Mouse (Mus musculus): ENCODE measurements around the gene Pold2. TPM values are rescaled to one million over a fixed set of nuclear protein-coding genes. Genes with fewer than 3 reads are reported as not detected.

Gene Pold2
- polyA plus RNA-seq, 1 experiment from 2014 or later, result 27.0 TPM

DNA sequence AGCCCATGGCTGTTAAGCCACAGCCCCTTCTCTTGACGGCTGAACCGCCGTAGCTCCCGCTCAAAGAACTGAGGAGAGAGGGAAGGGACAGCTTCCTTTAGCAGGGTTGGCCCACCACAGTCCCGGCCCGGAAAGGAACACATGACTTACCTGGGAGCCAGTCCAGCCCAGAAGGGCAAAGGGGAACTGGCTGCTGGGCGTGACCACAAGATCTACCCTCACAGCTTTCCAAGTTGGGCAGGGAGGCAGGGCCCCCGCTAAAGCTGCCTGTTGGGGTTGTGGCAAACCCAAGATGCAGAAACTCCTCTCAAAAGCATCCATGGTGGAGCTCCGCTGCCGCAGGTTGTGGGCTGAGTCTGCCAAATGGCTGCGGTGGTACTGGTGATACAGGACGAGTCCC lies 48.8 kb downstream of the Pold2 start:
- Histone ChIP-seq H3K9ac (replicated peaks) (no peak overlapping the region), H3K4me3 (ENCODE audit: low read depth, low read length) (no peak overlapping the region), H3K36me3 (replicated peaks; ENCODE audit: insufficient read depth, low read length) (peaks cover 32% of the 10 kb centered on the region), H3K27me3 (ENCODE audit: insufficient read depth, low read length) (no peaks in the 10 kb centered on the region), H3K4me1 (ENCODE audit: insufficient read depth) (peaks cover 3% of the 10 kb centered on the region; the same call in 1 of the 2 replicates), H3K9me3 (ENCODE audit: low read length) (no peaks in the 10 kb centered on the region), H3K4me2 (ENCODE audit: low read depth, low read length) (no peak overlapping the region), H3K27ac (ENCODE audit: low read depth) (no peak overlapping the region)
- DNase-seq (no peak), ATAC-seq (no peak)
- TF ChIP-seq EP300 (IDR thresholded peaks at IDR 0.05; ENCODE audit: low read depth) (no peak), CTCF (IDR thresholded peaks at IDR 0.05; ENCODE audit: low read depth) (no peak)
- 73% methylated on average over 11 of the region's 12 CpGs for WGBS (ENCODE audit: insufficient replicate concordance)

DNA sequence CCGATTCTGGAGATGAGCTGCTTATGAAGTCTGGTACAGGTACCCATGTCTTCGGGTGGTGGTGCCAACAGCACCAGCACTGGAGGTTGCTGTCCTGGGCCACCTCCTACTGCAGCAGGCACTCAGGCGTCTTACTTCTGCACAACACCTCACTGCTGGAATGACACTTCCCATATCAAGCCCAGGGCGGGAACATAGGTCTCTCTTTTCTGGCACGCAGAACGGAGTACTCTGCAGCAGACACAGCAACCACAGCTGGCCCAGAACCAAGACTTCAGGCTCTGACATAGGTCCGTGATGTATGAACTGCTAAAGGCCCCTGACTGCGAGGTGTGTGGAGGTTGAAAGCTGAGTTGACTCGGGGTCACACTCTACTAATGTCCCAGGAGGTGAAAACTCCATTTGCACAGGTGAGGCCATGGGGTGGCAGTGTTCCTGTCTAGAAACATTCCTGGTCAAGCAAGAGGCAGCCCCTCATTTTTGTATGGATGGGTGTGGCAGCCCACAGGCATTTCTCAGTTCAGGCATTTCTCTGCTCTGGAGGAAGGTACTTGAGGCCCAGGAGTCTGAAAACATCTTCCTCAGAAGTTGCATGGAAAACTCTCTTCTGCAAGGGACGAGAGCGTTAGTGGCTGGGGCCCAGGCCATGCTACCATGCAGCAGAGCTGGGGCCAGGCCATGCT lies 49.4 kb downstream of the Pold2 start:
- H3K9ac ChIP-seq (replicated peaks), result no peak overlapping the region
- H3K9me3 ChIP-seq (ENCODE audit: low read length), result no peaks in the 10 kb centered on the region
- H3K27me3 ChIP-seq (ENCODE audit: insufficient read depth, low read length), result no peaks in the 10 kb centered on the region
- peaks cover 3% of the 10 kb centered on the region; the same call in 1 of the 2 replicates for H3K4me1 ChIP-seq (ENCODE audit: insufficient read depth)
- no peak for DNase-seq
- no peak overlapping the region for H3K27ac ChIP-seq (ENCODE audit: low read depth)
- H3K4me3 ChIP-seq (ENCODE audit: low read depth, low read length), result no peak overlapping the region
- WGBS (ENCODE audit: insufficient replicate concordance), result 85% methylated on average over 11 of the region's 11 CpGs
- peaks cover 31% of the 10 kb centered on the region for H3K36me3 ChIP-seq (replicated peaks; ENCODE audit: insufficient read depth, low read length)
- no peak for TF ChIP-seq CTCF (IDR thresholded peaks at IDR 0.05; ENCODE audit: low read depth)
- no peak overlapping the region for H3K4me2 ChIP-seq (ENCODE audit: low read depth, low read length)
- ATAC-seq, result no peak

DNA sequence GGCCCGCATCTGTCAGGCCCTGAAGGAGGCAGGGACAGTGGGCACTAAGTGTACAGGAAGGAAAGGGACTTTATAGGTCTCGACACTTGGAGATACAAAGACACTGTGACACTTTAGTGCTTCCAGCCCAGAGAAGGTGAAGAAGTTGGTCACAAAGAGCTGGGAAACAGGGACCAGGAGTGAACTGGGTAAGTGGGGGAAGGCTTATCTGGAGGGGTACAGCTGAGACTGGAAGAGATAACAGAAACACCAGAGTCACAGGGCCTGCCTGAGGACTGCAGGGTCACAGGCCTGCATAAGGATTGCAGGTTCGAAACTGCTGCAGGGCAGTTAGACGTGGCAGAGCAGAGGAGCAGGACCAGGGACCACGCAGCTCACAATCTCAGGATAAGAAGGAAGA lies 50.2 kb downstream of the Pold2 start:
- Histone ChIP-seq H3K4me2 (ENCODE audit: low read depth, low read length) (no peak overlapping the region), H3K36me3 (replicated peaks; ENCODE audit: insufficient read depth, low read length) (peaks cover 29% of the 10 kb centered on the region), H3K4me1 (ENCODE audit: insufficient read depth) (peaks cover 3% of the 10 kb centered on the region; the same call in 1 of the 2 replicates), H3K9ac (replicated peaks) (no peak overlapping the region), H3K27ac (ENCODE audit: low read depth) (no peak overlapping the region), H3K9me3 (ENCODE audit: low read length) (no peaks in the 10 kb centered on the region), H3K4me3 (ENCODE audit: low read depth, low read length) (no peak overlapping the region), H3K27me3 (ENCODE audit: insufficient read depth, low read length) (no peaks in the 10 kb centered on the region)
- TF ChIP-seq EP300 (IDR thresholded peaks at IDR 0.05; ENCODE audit: low read depth) (no peak), CTCF (IDR thresholded peaks at IDR 0.05; ENCODE audit: low read depth) (no peak)
- 72% methylated on average over 5 of the region's 5 CpGs for WGBS (ENCODE audit: insufficient replicate concordance)
- DNase-seq (no peak), ATAC-seq (no peak)

DNA sequence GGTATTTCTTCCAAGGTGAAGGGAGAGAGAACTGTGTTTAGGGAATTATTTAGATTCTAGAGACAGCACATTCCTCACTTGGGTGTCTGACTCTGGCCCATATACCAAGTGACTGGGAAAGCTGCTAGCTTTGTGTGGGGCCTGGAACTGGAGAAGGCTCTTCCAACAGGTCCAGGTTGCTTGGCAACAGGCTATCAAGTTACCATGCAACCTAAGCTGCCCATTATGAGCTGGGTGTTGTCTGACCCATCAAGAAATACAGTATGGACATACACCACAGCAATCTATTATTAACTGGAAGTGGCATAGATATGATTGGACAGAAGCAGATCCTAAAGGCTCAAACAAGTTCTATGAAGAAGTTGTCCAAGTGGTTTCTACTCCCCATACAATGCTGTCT lies 52.7 kb downstream of the Pold2 start:
- Histone ChIP-seq H3K27ac (ENCODE audit: low read depth) (no peak overlapping the region), H3K4me2 (ENCODE audit: low read depth, low read length) (no peak overlapping the region), H3K4me3 (ENCODE audit: low read depth, low read length) (no peak overlapping the region), H3K4me1 (ENCODE audit: insufficient read depth) (no peaks in the 10 kb centered on the region; the same call in 1 of the 2 replicates), H3K27me3 (ENCODE audit: insufficient read depth, low read length) (no peaks in the 10 kb centered on the region), H3K9ac (replicated peaks) (no peak overlapping the region), H3K9me3 (ENCODE audit: low read length) (no peaks in the 10 kb centered on the region), H3K36me3 (replicated peaks; ENCODE audit: insufficient read depth, low read length) (peaks cover 16% of the 10 kb centered on the region; the same call in 1 of the 2 replicates)
- ATAC-seq (no peak), DNase-seq (no peak)
- no peak for TF ChIP-seq CTCF (IDR thresholded peaks at IDR 0.05; ENCODE audit: low read depth)
- no peak for TF ChIP-seq EP300 (IDR thresholded peaks at IDR 0.05; ENCODE audit: low read depth)

Other genes starting within 250 kb of the Pold2 start
- 119 and 122 TPM in 2 replicates for gene Mrps24, start 162.6 kb downstream of the Pold2 start, polyA plus RNA-seq (2015; fragmentation: Nextera tagmentation; extraction: Ambion mirVana)
- 7.1 and 8.2 TPM in 2 replicates for gene Urgcp, start 115.9 kb downstream of the Pold2 start, polyA plus RNA-seq (2015; fragmentation: Nextera tagmentation; extraction: Ambion mirVana)
- 31.7 and 36.6 TPM in 2 replicates for gene Dbnl, start 89.8 kb downstream of the Pold2 start, polyA plus RNA-seq (2015; fragmentation: Nextera tagmentation; extraction: Ambion mirVana)
- gene Pgam2, start 74.6 kb downstream of the Pold2 start, polyA plus RNA-seq (2015; fragmentation: Nextera tagmentation; extraction: Ambion mirVana), result 1.1 and 16.6 TPM in 2 replicates
- 2.1 and 2.3 TPM in 2 replicates for gene Polm, start 40.3 kb downstream of the Pold2 start, polyA plus RNA-seq (2015; fragmentation: Nextera tagmentation; extraction: Ambion mirVana)
- 2.9 and 3.1 TPM in 2 replicates for gene Aebp1, start 16.3 kb downstream of the Pold2 start, polyA plus RNA-seq (2015; fragmentation: Nextera tagmentation; extraction: Ambion mirVana)
- gene Myl7, start 20.5 kb upstream of the Pold2 start, polyA plus RNA-seq (2015; fragmentation: Nextera tagmentation; extraction: Ambion mirVana), result 2.4 and 2.6 TPM in 2 replicates
- gene Gck, start 71.8 kb upstream of the Pold2 start, polyA plus RNA-seq (2015; fragmentation: Nextera tagmentation; extraction: Ambion mirVana), result 0.66 and 1.3 TPM in 2 replicates
- 15.1 and 16.6 TPM in 2 replicates for gene Ykt6, start 77.4 kb upstream of the Pold2 start, polyA plus RNA-seq (2015; fragmentation: Nextera tagmentation; extraction: Ambion mirVana)
- gene Camk2b, start 188.1 kb upstream of the Pold2 start, polyA plus RNA-seq (2015; fragmentation: Nextera tagmentation; extraction: Ambion mirVana), result 2.0 and 2.4 TPM in 2 replicates